Mouse (Mus musculus): ENCODE results near the gene Ces1c.

Gene Ces1c

DNA sequence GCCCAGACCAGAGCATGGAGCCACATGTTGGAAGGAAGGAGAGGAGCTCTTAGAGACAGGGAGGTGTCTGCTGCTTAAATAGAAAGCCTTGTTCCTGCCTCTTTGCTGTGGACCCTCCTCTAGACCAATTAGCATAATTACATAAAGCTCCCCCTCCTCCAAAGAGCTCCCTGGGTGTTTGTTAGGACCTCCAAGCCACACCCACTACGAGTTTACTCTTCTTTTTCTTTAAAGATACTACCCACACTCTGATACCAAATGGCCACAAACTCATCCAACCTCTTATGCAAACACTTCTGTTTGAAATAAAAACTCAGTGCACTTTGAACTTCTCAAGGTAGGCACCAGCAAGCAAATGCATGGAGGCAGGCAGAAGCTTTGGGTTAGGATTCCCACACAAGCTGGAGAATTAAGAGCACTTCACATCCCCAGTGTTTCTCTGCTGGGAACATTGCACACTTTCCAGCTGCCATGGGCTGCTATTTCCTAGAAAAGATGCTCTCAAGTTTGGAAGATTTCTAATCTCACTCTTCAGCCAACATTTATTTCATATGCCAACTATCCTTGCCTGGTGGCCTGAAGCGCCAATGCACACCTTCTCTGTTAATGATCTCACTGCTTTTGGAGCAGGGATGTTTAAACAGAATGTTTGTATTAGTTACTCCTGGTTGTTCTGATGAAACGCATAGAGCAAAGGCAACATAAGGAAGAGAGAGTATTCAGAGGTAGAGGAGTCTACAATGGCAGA is at the start of gene Ces1c:
Gene Ces1c, minus strand, starts transcription at position 51 of the 748 bp plus-strand sequence.
- DNase-seq, result no peak

DNA sequence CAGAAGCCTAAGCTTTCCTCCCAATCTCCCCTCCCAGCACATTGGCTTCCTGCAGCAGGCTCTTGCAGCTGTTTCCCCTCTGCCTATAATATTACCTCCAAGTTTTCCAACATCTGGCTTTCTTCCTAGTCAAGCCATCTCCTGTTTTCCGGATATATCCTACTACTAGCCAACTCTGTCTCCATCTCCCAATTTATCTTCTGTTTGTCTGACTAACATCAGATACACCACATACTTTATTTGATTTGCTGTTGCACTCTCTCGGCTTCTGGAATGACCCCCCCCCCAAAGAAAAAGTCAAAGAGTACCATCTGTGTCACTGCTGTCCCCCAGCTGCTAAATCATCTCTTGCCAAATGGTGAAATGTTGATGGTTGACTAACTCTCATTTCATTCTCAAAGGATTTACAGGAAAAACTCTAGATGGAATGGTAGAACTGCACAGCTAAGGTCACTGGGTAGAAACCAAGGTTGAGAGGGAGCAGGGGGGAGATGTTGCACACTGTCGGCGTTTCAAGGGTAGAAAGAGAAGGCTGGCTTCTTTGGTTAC is 49.6 kb upstream of the Ces1c start:
- no peak for DNase-seq

DNA sequence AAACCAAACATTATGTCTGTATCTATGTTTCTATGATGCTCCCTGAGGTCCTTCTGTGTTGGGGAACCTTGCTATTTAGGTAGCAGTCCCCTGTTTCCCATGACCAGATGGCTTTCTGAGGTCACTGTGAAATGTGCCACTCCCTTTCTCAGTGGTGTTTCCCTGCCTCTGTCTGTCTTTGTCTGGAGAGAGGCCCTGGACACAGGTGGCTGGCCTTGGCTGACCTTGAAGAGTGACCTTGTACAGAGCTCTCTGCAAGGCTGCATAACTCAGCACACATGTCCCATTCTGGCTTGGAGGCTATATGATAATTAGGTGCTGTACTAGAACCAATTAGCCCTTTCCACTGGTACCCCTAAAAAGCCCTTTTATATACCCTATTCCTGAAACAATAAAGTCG is 45.5 kb upstream of the Ces1c start:
- DNase-seq, result no peak

DNA sequence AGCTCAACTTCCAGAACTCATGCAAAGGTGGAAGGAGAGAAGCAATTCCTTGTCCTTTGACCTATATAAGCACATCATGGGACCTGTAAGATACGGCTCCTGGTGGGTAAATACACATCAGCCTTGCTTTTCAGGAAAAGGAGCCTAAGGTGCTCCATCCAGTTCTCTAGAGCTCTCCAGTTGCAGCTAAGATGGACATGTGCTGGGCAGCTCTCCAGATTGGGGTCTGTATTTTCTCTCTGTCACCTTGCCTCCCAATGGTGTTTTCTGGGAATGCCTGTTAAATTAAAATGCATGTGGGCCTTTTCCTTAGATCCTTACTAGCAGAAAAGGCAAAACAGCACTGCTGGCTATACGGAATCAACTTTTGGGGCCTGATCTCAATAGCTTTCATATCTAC is 43.5 kb upstream of the Ces1c start:
- DNase-seq, result no peak

DNA sequence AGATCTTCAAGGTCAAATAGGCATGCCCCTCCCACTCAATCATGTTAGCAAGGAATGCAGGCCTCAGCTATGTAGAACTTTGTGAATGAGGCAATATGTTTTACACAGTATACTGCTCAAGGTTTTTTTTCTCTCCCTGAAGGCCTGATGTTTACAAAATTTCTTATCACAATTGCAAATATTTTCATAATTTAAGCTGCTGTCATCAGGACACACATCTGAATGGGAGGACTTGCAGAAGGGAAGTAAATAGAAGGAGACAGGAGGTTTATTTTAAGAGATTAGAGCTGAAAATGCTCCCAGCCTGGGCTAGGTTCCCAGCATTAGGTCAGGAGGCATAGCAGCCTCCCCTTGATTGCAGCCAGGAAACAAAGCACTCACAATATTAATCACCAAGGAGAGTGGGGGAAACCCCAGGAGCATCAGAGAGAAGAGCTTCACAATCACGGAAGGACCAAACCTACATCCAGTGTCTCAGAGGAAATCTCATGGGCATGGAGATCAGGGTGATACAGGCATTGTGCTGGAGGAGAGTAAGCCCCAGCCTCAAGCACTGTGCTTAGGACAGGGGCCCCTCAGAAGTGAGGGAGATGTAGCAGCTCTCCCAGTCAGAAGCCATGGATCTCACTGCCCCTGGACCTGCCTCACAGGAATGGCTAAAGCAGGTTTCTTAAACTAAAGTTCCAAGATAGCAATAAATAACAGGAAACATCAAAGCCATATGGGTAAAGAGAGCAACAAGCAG is 40.9 kb upstream of the Ces1c start:
- DNase-seq, result no peak

DNA sequence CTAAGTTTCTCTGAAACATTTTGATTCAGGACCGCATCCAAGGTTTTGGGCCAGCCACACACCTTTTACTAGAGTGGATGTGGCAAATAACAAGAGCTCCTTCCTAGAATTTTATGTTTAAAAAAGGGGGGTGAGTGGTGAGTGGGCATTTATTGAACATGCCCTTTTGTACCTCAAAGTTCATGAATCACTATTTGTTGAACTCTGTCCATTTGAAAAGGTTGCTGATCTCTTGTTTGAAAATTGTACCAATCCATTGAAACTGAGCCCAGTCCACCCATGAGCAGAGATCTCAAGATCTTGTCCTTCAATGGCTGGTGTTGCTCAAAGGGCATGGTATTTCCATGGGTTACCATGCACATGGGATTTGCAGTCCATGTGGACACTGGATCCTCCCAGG is 32.3 kb upstream of the Ces1c start:
- DNase-seq, result no peak

DNA sequence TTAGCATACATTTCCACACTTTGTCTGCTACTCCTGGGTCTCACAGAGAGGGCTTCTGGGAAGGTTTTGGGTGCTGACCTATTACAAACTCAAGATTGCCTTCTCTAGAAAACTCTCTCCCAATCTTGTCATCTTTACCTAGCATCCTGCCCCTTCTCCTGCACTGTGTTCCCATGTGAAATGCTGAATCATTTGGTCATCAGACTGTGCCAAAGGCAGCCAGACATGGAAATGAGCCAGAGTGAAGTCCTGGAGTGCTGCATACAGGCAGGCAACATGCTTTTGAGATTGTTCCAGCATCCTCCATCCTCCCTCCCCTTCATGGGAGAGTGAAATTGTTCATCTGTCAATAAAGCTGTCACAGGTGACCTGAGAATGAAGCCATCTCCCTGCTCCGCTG is 20.3 kb upstream of the Ces1c start:
- DNase-seq, result no peak

DNA sequence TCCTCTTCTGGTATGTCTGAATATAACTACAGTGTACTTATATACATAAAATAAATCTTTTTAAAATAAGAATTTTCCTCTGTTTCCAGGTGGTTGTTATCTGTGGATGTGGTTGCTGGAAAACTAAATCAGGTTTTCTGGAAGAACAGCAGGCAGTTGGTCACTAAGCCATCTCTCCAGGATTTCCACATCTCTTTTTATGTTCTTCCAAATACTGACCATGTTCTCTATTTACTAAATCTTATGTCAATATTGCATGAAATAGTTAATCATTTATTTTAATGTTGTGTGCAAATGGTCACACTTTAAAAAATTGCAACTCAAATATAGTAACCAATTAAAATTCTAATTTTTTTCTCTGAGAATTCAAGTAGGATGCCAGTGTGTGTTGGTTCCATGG is 16.2 kb upstream of the Ces1c start:
- no peak for DNase-seq

DNA sequence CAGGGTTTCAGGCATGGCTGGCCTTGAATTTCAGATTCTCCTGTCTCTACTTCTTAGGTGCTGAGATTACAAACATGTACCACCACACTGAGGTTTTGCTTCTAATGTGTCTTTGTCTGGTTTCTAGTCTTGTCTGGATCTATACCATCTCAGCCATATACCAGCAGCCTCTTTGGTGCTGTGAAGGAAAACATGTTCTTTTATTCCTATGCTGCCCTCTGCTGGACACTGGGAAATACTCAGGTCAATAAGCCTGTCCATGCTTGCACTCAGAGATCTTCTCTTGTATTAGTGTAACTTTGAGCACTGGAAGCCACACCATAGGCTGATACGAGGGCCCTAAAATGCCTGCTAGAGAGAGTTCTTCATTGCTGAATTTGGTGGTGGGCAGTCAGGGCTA is 9.6 kb upstream of the Ces1c start:
- DNase-seq, result peak; percentile 65

DNA sequence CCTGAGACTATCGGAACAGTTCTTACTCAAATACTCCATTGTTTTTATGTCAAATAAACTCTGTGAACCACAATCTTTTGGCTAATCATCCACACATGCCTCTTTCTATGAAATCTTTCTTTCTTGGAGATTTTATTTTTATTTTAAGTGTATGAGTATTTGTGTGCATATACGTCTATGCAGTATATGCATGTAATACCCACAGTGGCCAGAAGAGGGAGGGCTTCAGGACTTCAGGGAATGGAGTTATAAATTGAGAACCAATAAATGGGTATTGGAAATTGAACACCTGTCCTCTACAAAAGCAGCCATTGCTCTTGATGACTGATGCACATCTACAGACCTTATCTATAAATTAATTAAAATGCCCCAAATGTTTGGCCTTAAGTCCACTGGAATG is 1.1 kb upstream of the Ces1c start:
- DNase-seq, result peak; percentile 12

DNA sequence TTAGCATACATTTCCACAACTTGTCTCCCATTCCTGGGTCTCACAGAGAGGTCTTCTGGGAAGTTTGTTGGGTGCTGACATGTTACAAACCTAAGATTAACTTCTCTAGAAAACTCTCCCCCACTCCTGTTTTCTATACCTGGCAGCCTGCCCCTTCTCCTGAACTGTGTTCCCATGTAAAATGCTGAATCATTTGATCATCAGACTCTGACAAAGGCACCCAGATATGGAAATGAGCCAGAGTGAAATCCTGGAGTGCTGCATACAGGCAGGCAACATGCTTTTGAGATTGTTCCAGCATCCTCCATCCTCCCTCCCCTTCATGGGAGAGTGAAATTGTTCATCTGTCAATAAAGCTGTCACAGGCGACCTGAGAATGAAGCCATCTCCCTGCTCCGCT is 4.6 kb downstream of the Ces1c start:
- no peak for DNase-seq

DNA sequence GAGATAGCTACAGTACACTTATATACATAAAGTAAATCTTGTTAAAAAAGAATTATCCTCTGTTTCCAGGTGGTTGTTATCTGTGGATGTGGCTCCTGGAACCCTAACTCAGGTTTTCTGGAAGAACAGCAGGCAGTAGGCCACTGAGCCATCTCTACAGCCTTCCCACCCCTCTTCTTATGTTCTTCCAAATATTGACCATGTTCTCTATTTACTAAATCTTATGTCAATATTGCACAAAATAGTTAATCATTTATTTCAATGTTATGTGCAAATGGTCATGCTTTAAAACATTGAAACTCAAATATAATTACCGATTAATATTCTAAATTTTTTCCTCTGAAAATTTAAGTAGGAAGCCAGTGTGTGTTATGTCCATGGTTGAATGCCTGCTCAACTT is 9.1 kb downstream of the Ces1c start:
- no peak for DNase-seq

DNA sequence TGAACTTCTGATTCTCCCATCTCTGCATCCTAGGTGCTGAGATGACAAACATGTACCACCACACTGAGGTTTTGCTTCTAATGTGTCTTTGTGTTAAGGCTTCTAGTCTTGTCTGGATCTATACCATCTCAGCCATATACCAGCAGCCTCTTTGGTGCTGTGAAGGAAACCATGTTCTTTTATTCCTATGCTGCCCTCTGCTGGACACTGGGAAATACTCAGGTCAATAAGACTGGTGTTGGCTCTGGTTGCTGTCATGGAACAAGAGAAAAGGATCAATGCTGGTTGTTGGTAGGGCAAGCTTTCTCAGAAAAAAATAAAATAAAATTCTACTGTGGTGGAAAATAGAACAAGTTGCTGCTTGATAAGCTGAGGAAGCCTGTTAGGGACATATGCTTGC is 35.7 kb downstream of the Ces1c start:
- DNase-seq, result peak; percentile 81

DNA sequence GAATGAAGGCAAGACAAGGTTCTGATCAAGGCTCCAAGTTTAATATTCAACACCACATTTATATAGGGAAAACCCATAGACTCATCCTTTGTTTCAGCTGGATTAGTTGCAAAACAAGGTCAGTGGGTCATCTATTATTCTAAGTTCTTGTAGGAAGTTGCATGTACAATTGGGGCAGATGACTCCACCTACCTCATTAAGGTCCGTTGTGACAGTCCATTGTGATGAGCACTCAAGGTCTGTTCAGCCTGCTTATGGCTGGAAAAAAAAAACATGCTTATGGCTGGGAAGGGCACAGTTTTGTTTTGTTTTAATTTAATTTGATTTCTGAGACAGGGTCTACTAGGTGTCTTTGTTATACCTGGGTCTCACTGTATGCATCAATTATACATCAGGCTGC is 39.8 kb downstream of the Ces1c start:
- DNase-seq, result peak; percentile 88

DNA sequence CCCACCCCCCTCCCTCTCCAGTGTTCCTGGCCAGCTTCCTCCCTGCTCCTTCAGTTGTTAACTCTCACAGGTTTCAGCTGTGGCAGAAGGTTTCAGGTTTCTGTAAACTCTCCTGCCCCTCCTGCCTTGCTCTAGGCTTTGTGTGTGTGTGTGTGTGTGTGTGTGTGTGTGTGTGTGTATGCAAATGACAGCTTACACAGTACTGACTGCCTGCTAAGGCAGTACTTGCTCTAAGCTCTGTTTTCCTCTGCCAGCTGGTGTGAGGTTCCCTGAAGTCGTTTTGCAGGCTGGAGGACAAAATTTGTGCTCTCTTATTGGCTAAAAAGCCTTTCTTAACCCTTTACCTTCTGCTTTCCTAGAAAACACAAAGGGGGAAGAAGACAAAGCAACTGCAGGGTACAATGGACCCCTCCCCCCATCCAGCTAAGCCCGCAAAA is 42.4 kb downstream of the Ces1c start:
- DNase-seq, result peak; percentile 66

DNA sequence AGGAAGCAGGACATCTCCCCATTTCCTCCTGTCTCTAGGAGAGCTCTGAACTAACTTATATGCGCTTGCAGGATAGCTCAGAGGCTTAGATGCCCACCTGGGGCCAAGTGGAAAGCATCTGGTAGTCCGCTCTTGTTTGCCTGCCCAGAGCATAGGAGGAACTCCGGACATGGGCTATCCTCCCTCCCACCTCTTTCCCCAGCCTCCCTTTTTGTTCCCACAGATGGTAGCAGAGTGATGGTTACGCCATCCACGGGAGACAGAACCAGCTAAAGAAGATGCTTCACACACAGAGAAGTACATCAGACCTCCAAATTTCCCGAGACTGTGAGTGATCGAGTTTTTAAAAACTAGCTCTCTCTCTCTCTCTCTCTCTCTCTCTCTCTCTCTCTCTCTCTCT is 42.9 kb downstream of the Ces1c start:
- DNase-seq, result peak; percentile 31

DNA sequence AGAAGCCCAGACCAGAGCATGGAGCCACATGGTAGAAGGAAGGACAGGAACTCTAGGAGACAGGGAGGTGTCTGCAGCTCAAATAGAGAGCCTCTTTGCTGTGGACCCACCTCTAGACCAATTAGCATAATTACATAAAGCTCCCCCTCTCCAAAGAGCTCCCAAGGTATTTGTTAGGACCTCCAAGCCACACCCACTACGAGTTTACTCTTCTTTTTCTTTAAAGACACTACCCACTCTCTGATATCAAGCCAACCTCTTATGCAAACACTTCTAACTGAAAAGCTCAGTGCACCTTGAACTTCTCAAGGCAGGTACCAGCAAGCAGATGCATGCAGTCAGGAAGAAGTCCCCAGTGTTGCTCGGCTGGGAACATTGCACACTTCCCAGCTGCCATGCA is 51.2 kb downstream of the Ces1c start, which contains the start of gene Ces1b:
Gene Ces1b, minus strand, starts transcription at position 131 of the 400 bp plus-strand sequence.
- DNase-seq, result no peak

DNA sequence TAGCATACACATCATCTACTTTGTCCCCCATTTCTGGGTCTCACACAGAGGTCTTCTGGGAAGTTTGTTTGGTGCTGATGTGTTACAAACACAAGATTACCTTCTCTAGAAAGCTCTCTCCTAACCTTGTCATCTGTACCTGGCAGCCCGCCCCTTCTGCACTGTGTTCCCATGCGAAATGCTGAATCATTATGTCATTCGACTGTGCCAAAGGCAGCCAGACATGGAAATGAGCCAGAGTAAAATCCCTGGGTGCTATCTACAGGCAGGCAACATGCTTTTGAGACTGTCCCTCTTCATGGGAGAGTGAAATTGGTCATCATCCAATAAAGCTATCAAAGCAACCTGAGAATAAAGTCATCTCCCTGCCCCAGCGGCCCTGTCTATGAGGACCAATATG is 55.8 kb downstream of the Ces1c start:
- DNase-seq, result no peak

DNA sequence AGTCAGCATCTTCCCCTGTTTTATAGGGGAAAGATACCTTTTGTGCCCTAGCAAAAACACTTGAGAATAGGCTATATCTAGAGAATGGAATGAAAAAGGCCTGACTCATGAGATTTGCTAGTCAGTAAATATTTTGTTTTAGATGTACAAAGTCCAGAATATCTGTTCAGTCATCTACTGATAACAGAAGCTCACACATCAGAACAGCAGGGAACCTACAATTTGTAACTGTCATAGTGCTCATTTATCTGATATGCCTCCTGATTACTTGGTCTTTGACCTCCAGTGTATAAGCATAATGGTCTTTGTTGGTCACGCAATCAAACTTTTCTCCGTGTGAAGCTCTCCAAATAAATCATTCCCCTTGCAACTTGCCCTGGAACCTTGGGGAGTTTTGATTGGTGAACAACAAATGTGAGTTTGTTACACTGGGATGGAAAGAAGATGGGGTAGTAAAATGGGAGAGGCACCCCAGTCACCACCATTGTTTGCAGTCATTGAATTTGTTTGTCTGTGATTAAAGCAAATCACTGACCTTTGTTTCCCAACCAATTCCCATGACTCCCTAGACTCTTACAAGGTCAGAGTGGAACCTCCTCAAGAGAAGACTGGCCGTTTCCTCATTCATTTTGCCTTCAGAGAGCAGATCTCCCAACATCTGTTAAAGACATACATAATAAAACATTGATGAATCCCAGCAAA is 67.5 kb downstream of the Ces1c start:
- no peak for DNase-seq

DNA sequence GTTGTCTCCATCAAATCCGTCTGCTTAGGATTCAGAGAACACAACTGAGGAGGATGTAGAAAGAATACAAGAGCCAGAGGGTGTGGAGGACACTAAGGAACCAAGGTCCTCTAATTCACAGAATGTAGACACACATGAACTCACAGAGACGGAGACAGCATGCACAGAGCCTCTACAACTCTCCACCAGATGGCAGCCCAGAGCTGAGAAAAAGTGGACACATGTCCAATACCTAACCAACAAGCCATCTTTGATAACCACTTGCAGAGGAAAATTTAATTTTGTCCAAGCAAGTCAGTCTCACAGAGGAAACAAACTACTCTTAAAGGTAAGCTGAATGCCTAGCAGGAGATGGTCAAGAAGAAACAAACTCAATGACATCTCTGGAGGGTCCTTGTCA is 71.9 kb downstream of the Ces1c start:
- DNase-seq, result peak; percentile 83

DNA sequence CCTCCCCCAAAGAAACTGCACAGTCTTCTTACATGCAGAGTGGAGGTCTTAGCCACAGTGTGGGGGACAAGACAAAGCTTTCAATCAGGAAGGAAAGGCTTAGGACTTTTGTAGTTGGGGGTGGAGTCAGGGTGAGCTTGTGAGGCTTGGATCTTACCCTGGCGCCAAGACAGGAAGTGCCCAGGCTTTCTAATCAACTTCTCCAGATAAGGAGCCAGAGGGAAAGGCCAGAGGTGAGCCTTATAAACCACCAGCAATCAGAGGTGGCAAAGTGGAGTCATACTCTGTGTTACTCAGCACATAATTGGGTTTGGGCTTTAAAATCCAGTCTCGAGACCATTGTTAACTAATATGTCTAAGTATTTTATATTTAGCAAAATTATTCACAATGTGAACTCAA is 75.8 kb downstream of the Ces1c start:
- no peak for DNase-seq

Data from retina, postnatal 1 day (tissue).